Mouse (Mus musculus) kidney, postnatal 10 days (tissue): Measurements from ENCODE around the gene Gng12.
"Not testable (repeated sequence)": the region's sequence is repeated elsewhere in the genome, so short reads cannot be mapped to it uniquely, and the experiment has no call there.

ENCODE experiments used
- DNase-seq: peaks from one replicate; pipeline ENCODE4 v3.0.0; 2021; ENCODE audit warnings: mixed read lengths

The Gng12 gene

DNA sequence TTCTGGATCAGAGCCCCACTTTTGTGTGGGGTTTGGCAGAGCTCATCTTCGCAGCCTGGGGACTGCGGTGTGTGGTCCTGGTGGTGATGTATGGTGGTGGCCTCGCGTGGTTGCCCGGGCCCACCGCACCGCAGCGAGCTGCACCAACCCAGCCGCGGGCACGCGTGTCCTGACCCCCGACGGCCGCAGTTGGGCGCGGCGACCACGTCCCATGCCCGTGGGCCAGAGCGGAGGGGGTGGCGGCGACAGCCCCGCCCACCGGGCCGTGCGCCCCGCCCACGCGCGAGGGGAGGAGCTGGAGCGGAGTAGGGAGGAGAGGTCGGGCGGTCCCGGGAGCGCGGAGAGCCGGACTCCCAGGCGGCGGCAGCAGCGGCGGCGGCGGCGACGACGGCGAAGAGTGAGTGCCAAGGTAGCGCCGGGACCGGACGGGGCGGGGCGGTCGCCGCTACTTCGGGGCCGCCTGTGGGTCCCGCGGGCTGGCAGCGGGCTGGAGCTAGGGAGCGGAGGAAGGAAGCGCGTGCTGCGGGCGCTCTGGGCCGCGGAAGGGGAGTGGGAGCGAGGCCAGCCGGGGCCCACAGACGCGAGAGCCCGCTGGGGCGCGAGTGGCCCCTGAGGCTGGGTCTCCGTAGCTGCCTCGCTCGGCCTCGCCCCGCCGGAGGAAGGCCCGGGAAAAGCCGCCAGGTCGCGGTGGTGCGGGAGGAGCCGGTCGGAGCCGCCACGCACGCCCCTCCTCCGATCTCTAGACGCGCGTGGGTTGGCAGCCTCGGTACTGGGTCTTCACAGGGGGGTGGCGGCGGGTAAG, at the start of gene Gng12:
Gene Gng12, plus strand, starts transcription at position 279 of the 802 bp plus-strand sequence.
- peak; percentile 94 for DNase-seq

DNA sequence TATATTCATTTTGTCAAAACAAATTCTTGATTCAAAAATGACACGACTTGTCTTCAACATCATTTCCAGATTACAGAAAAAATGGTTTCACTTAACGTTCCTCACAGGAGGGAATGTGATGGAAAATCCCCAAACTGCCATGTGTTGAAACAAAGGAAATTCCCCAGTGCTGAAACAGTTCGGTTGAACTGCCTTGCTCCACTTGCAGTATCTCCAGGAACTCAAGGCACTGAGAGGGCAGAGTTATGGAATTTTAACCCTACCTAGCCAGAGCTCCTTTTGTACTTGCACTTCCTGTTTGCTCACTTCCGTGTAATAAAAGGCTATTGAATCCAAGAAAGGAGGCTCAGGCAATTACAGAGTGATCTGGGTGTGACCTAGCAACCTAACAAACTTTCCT, 47.3 kb upstream of the Gng12 start:
- DNase-seq = no peak

DNA sequence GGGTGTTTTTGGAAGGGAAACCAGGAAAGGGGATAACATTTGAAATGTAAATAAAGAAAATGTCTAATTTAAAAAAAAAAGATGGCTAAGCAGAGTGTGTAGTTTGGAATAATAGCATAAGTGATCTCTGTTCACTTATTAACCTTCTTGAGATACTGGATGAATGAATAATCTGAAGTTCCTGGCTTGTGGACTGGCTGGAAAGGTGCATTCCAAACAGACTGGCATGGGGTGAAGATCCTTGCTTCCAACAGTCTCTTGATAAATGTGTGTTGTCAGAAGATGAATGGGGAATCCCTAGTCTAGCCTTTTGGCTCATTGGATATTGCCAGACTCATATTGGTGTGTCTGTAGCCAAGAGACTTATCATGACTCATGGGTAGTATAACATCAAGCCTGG, 40.0 kb upstream of the Gng12 start:
- DNase-seq = no peak

- no peak for DNase-seq
These were observed 37.8 kb upstream of the Gng12 start for GRCm38 (mm10) chr6:66858356-66858755.

DNA sequence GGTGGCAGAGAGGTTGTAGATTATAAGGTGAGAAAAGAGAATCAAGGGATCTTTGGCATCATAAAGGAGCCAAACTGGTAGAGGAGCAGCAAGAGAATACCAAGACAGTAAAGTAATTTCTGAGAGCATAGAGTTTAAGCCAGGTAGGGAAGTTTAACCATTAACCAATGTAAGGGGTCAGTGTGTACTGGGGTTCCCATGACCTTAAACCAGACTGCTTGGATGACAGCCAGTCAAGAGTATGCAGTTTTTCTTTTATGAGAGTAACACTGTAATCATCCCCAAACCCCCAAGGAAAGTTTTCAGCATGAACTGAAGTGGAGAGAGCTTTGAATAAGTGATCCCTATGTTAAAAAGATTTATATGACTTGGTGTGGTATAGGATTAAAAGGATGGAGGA, 36.8 kb upstream of the Gng12 start:
- peak; percentile 41 for DNase-seq

GRCm38 (mm10) chr6:66864463-66864862, 31.7 kb upstream of the Gng12 start:
- DNase-seq = no peak

DNA sequence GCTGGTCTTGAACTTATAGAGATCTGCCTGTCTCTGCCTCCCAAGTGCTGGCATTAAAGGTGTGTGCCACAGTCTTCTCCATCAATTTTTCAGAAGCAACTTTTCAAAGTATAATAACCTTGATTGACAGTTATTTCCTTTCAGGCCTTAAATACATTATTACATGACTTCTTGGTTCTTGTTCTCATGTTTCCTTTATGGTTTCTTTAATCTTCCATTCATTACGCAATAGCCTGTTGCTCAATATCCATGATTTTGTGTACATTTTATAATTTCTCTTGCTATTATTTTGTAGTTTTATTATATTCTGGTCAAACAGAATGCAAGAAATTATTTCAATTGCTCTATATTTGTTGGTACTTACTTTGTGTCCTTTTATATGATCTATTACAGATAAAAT, 29.9 kb upstream of the Gng12 start:
- DNase-seq = no peak

DNA sequence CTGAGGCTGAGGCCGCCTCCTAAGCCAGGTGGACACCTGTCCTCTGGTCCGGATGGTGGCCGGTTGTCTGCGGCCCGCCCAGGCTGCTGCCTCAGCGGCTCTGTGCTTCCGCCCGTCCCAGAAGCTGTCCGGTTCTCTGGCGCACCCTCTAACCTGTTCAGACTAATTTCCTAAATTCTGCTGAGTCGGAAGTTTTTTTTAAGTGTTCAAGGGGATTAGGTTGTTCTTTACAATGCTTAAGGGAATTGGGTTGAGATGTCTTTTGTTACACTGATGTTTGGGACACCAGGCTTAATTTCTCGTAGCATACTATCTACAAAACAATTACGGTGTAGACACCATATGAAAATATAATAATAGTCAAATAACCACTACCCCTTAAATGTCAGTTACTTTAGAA, 19.1 kb upstream of the Gng12 start:
- DNase-seq = not testable (repeated sequence)

- DNase-seq = no peak
These were observed 5.6 kb upstream of the Gng12 start for GRCm38 (mm10) chr6:66890349-66891158.

GRCm38 (mm10) chr6:66893950-66894349, 2.2 kb upstream of the Gng12 start:
- no peak for DNase-seq

- DNase-seq = no peak
These were observed 1.2 kb upstream of the Gng12 start for GRCm38 (mm10) chr6:66894999-66895398.

GRCm38 (mm10) chr6:66896921-66897645, 886 bp downstream of the Gng12 start:
- peak; percentile 67 for DNase-seq

DNA sequence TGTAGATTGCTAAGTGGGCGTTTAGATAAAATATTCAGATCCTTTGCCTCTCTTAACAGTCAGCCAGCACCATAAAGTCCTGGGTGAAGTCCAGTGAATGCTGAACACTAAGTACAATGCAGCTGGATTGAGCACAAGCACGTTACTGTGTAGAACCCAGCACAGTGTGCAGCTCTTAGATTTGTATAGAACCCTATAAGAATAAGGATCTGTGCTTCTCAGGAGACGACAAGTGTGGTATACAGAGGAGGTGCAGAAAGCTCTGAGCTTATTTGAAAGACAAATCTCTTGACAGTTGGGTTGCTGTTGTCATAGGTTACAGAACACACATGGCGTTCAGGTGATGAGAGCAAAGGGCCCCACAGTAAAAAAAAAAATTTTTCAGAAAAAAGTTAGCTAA, 1.8 kb downstream of the Gng12 start:
- no peak for DNase-seq

DNA sequence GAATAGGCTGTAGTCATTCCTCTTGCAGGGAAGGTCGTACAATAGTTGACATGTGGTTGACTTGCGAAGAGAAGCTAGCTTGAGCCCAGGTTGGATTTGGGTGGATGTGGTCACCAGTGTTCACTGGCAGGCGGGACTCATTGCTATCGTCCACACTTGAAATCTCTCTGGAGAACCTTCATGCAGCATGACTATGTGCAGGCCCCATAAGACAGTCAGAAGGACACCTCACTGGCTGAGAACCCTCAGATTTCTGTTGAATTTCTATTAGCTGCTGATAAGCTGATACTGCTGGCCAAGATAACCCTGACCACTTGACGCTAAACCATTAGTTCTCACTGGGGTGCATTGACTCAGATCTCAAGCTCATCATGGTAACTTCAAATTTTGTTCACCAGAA, 5.7 kb downstream of the Gng12 start:
- no peak for DNase-seq

DNA sequence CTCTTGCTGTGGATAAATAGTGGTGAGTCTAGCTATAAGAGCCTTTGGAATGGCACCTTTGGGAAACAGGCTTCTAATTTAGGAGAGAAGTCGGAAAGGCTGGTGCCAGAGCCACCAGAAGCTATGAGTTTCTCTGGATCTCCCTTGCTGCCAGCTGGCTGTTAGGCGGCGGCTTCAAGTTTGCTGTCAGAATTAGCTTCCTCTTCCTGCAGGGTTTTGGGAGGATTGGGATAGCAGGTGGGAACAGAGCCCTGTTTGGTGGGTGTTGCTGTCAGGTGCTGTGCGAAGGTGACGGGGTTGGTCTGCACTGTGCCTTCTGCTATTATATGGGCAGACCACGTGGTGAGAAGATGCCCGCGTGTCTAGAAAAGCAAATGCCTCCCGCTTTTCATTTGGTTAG, 7.0 kb downstream of the Gng12 start:
- no peak for DNase-seq

GRCm38 (mm10) chr6:66903720-66904119, 7.5 kb downstream of the Gng12 start:
- peak; percentile 61 for DNase-seq

DNA sequence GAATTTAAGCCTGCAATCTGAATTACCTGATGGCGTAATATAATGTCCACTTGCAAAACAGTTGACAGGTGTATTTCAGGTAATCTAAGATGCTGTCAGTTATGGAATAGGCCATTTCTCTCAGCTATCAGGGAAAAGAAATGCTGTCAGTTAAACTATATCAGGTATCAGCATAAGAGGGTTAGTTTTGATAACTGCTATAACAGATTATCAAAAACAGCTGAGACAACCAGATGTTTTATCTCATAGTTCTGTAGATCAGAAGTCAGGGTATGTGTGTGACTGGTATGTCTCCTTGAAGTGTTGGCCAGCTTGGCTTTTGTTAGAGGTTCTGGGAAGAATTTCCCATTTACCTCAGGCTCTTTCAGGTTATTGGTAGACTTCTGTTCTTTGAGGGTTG, 10.0 kb downstream of the Gng12 start:
- DNase-seq = no peak

GRCm38 (mm10) chr6:66908327-66908973, 12.3 kb downstream of the Gng12 start:
- no peak for DNase-seq

DNA sequence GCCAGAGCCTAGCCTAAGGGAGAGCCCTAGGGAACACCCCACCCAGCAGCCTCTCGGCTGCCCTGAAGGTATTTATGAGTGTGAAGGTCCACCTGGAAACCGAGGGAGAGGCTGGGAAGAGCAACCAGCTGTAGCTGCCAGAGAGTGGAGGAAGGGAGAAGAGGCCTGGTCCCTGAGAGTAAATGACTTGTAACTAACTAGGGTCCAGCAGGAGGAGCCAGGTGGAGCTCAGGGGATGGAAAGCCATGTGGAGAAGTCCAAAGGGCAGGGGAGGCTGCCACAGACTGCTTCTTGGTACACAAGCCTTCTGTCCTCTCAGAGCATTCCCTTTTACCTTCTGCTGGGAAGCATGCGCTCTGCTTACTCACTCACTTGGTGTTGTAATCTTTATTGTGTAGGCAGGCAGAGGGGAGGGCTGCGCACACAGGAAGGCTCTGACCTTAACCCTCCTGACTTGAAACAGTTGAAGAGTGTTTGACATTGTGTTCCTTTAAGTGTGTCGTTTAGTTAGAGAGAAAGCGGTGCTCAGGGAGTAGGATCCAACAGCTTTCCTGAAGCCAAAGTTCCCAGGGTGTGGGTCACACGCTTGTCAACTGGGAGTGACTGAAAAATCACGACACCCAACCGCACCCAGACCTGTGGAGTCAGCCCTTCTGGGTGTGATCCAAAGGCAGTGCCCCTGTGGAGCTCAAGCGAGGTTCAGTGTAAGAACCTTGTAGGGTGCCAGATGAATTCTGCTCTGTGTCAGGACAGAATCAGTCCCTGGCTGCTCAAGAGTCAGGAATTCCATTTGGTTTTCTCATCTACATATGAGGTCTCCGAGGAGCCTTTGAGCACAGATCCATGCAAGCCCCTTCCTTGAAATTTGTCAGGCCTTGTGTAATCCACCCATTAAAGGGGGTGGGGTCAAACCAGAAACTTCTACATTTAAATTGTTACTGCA, 14.6 kb downstream of the Gng12 start:
- peak; percentile 79 for DNase-seq

DNA sequence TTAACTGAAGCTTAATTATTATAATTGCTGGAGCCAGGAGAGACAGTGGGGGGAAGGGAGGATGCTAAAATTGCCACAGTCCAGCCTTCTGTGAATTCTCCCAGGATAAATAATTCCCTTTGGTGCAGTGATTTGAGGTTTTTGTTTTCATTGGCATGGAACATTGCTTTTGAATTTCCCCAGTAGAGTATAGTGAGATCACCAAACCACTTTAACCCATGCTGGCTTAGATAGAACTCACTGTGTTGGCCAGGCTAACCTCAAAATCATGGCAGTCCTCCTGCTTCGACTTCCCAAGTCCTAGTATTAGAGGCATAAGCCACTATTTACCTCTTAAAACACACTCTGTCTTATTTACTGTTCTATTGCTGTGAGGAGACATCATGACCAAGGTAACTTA, 17.2 kb downstream of the Gng12 start:
- no peak for DNase-seq

DNA sequence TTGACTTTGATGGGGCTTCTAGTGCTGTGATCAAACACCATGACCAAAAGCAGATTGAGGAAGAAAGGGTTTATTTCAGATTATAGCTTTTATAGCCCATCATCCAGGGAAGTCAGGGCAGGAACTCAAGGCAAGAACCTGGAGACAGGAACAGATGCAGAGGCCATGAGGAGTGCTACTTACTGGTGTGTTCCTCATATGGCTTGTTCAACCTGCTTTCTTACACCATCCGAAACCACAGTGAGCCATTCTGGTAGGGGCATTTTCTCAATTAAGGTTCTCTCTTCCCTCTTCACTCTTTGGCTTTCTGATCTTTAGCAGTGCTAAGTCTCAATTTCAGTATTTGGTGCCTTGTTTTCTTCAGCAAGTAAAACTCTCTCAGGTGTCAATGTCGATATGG, 19.4 kb downstream of the Gng12 start:
- no peak for DNase-seq

GRCm38 (mm10) chr6:66917032-66917431, 20.8 kb downstream of the Gng12 start:
- DNase-seq = no peak
